Mouse (Mus musculus) forebrain, embryonic 11.5 days (tissue): ENCODE results near the gene Polr2f. TPM values are rescaled to one million over a fixed set of nuclear protein-coding genes. Genes with fewer than 3 reads are reported as not detected.

ENCODE experiments used
- ATAC-seq: fragments of 200-750 bp; cut with Nextera tagmentation; replicated peaks from 2 replicates; pipeline ENCODE4 v1.8.0; 2017; ENCODE audit warnings: moderate TSS enrichment; ENCODE audit not compliant: low FRiP score
- DNase-seq: peaks from one replicate; pipeline ENCODE4 v3.0.0-alpha.2; 2017; ENCODE audit warnings: low spot score
- H3K27ac ChIP-seq: fragments of 300-500 bp; sonication (generic); 2 replicates; pipeline ENCODE4 v1.5.1; 2014; ENCODE audit warnings: low read depth, low read length
- H3K27me3 ChIP-seq: fragments of 300-500 bp; sonication (generic); 2 replicates; pipeline ENCODE4 v1.6.1; 2014; ENCODE audit warnings: mild to moderate bottlenecking, low read length, mixed read lengths; ENCODE audit not compliant: control insufficient read depth, insufficient read depth
- H3K36me3 ChIP-seq: fragments of 300-500 bp; sonication (generic); 2 replicates; pipeline ENCODE4 v1.6.1; 2014; ENCODE audit warnings: mild to moderate bottlenecking, low read length, moderate library complexity, mixed read lengths; ENCODE audit not compliant: control insufficient read depth, insufficient read depth
- H3K4me1 ChIP-seq: fragments of 300-500 bp; sonication (generic); replicated peaks from 2 replicates; pipeline ENCODE4 v1.6.1; 2014; ENCODE audit warnings: low read length, mixed read lengths; ENCODE audit not compliant: control insufficient read depth, insufficient read depth
- H3K4me2 ChIP-seq: fragments of 300-500 bp; sonication (generic); 2 replicates; pipeline ENCODE4 v1.6.1; 2014; ENCODE audit warnings: low read depth, mild to moderate bottlenecking, low read length, moderate library complexity, mixed read lengths; ENCODE audit not compliant: severe bottlenecking
- H3K4me3 ChIP-seq: fragments of 300-500 bp; sonication (generic); 2 replicates; pipeline ENCODE4 v1.5.1; 2014; ENCODE audit warnings: low read depth, low read length
- H3K9ac ChIP-seq: fragments of 300-500 bp; sonication (generic); 2 replicates; pipeline ENCODE4 v1.6.1; 2014; ENCODE audit warnings: low read length
- H3K9me3 ChIP-seq: fragments of 300-500 bp; sonication (generic); 2 replicates; pipeline ENCODE4 v1.6.1; 2016; ENCODE audit warnings: low read length, mixed read lengths; ENCODE audit not compliant: control insufficient read depth
- WGBS: fragments of 180-500 bp; shearing (Covaris S2); extraction: QIAGEN DNeasy Blood & Tissue Kit; methylation state at CpG from one replicate; pipeline ENCODE4 v1.1.7; 2014; 5-methylcytosine and 5-hydroxymethylcytosine counted together
- polyA plus RNA-seq: library from polyadenylated mRNA; unstranded; fragments of >200 nt; fragmentation: Nextera tagmentation; extraction: Ambion mirVana; gene quantifications from 2 replicates; pipeline ENCODE4 v1.2.1, GENCODE M21; 2014

The Polr2f gene
- polyA plus RNA-seq, 1 experiment from 2014 or later, result 386 TPM

DNA sequence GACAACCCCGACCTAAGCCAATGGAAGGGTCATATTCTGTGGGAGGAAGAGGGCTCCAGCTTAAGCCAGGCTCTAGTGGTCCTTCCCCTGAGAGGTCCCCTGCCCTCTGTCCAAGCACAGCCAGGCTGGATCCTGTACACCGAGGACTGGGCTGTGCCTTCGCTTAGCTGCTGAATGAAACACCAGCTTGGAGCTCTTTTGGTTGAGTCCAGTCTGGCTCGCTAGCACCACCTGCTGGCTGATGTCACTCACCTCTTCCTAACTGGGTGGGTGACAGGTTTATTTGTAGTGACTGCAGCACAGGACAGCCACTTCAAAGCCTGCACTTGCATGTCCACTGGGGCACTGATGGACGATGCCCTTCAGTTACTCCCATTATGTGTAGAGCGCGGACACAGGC lies 7.7 kb downstream of the Polr2f start:
- Histone ChIP-seq H3K36me3 (peaks cover 17% of the 10 kb centered on the region), H3K9me3 (no peaks in the 10 kb centered on the region), H3K4me3 (no peak overlapping the region), H3K4me1 (peaks cover 15% of the 10 kb centered on the region), H3K9ac (no peak overlapping the region), H3K27ac (no peak overlapping the region), H3K4me2 (no peak overlapping the region), H3K27me3 (no peaks in the 10 kb centered on the region)
- 54% methylated on average over 7 of the region's 7 CpGs for WGBS
- ATAC-seq (peak; percentile 39; the same call in 1 of the 2 replicates), DNase-seq (peak; percentile 93)

DNA sequence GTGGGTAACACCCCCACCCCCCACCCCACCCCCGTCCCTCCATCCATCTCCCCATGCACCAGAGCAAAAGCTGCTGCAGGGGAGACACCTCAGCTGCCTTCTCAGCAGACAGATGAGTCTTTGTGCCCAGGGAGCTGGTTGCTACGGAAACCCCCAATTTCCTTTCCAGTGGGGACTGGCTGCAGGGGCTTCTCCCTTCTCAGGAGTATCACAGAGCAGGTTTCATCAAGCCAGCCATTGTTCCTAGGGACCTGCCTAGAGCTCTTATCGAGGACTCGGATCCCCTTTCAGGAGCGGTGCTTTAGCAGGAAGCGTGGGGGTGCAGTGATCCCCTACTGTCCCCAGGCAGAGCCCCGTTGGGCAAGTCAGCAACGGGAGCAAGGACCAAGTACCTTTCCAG lies 11.1 kb downstream of the Polr2f start:
- peaks cover 20% of the 10 kb centered on the region for H3K4me1 ChIP-seq
- no peak overlapping the region for H3K4me2 ChIP-seq
- H3K27me3 ChIP-seq, result no peaks in the 10 kb centered on the region
- H3K27ac ChIP-seq, result peak overlapping the region; percentile 82
- H3K36me3 ChIP-seq, result peaks cover 6% of the 10 kb centered on the region; the same call in 1 of the 2 replicates
- H3K9me3 ChIP-seq, result no peaks in the 10 kb centered on the region
- peak; percentile 53 for ATAC-seq
- peak overlapping the region; percentile 27 for H3K9ac ChIP-seq
- WGBS, result 46% methylated on average over 8 of the region's 8 CpGs
- H3K4me3 ChIP-seq, result no peak overlapping the region
- peak; percentile 72 for DNase-seq

DNA sequence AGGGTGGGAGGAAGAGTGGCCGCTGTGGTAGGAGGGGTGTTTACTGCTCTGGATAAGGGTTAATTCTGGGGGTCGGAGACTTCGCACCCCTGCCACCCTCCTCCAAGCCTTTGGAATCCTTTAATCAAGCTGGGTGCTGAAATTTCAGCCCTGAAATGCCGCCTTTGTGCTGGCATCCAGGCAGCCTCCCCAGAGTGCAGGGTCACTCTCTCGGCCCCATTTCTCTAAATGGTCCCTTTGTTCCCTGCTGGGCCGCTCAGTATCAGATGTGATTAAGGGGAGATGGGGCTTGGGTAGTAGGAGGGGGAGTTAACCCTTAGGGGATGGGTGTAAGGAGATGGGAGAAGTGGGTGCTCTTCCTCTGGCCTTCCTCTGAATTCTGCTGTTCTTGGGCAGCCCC lies 11.9 kb downstream of the Polr2f start:
- DNase-seq (no peak), ATAC-seq (no peak)
- peak overlapping the region; percentile 82 for H3K27ac ChIP-seq
- 44% methylated on average over 6 of the region's 6 CpGs for WGBS
- H3K4me3 ChIP-seq, result no peak overlapping the region
- no peaks in the 10 kb centered on the region for H3K9me3 ChIP-seq
- H3K4me1 ChIP-seq, result peaks cover 20% of the 10 kb centered on the region
- H3K4me2 ChIP-seq, result no peak overlapping the region
- H3K36me3 ChIP-seq, result peaks cover 3% of the 10 kb centered on the region; the same call in 1 of the 2 replicates
- peak overlapping the region; percentile 27; the same call in 1 of the 2 replicates for H3K9ac ChIP-seq
- H3K27me3 ChIP-seq, result no peaks in the 10 kb centered on the region

GRCm38 (mm10) chr15:79155572-79155971 lies 14.8 kb downstream of the Polr2f start:
- WGBS, result 37% methylated on average over 3 of the region's 3 CpGs
- 0 out of 2 replicates have a peak overlapping the region, but pooled peaks have one; percentile 20 for H3K9ac ChIP-seq
- H3K36me3 ChIP-seq, result no peaks in the 10 kb centered on the region; the same call in 1 of the 2 replicates

GRCm38 (mm10) chr15:79162301-79162700 lies 21.5 kb downstream of the Polr2f start:
- no peak overlapping the region for H3K4me3 ChIP-seq

More at GRCm38 (mm10) chr15:79155572-79155971, 14.8 kb downstream of the Polr2f start:
- H3K27ac ChIP-seq, result no peak overlapping the region
- peaks cover 20% of the 10 kb centered on the region for H3K4me1 ChIP-seq
- no peak overlapping the region for H3K4me3 ChIP-seq
- no peaks in the 10 kb centered on the region for H3K9me3 ChIP-seq
- H3K27me3 ChIP-seq, result no peaks in the 10 kb centered on the region
- no peak for ATAC-seq
- H3K4me2 ChIP-seq, result no peak overlapping the region
- no peak for DNase-seq

DNA sequence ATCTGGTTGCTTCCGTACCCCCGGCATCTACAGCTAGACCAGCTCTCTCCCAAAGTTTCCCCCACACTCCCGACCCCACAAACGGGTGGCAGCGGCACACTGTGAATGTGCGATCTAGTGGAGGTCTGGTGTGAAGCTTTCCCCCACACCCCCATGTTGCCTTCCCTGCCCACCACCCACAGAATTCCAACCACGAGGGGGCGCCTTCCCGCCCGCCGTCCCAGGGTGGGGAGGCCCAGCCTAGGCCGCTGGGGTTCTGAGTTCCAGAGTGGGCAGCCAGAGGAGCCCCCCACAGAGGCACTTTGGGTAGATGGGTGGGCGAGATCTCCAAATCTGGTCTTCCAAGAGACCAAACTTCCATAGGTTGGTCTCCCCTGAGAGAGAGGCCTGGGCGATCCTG lies 22.0 kb downstream of the Polr2f start:
- ATAC-seq, result no peak
- Histone ChIP-seq H3K9me3 (no peaks in the 10 kb centered on the region), H3K36me3 (no peaks in the 10 kb centered on the region), H3K4me2 (no peak overlapping the region), H3K27ac (no peak overlapping the region), H3K4me3 (no peak overlapping the region), H3K27me3 (peaks cover 39% of the 10 kb centered on the region), H3K4me1 (peaks cover 15% of the 10 kb centered on the region; the same call in 1 of the 2 replicates), H3K9ac (no peak overlapping the region)
- DNase-seq, result no peak
- WGBS, result 42% methylated on average over 14 of the region's 14 CpGs

More at GRCm38 (mm10) chr15:79162301-79162700, 21.5 kb downstream of the Polr2f start:
- H3K4me1 ChIP-seq, result peaks cover 15% of the 10 kb centered on the region; the same call in 1 of the 2 replicates
- H3K4me2 ChIP-seq, result no peak overlapping the region
- no peaks in the 10 kb centered on the region for H3K9me3 ChIP-seq
- WGBS, result 72% methylated on average over 7 of the region's 7 CpGs
- no peak overlapping the region for H3K9ac ChIP-seq
- H3K27me3 ChIP-seq, result peaks cover 39% of the 10 kb centered on the region
- DNase-seq, result no peak
- ATAC-seq, result no peak
- no peak overlapping the region for H3K27ac ChIP-seq
- no peaks in the 10 kb centered on the region for H3K36me3 ChIP-seq

GRCm38 (mm10) chr15:79164251-79164650 lies 23.4 kb downstream of the Polr2f start:
- no peak for ATAC-seq
- H3K27ac ChIP-seq, result no peak overlapping the region
- no peak overlapping the region for H3K4me2 ChIP-seq
- no peak overlapping the region for H3K9ac ChIP-seq
- H3K27me3 ChIP-seq, result peaks cover 39% of the 10 kb centered on the region
- H3K9me3 ChIP-seq, result no peaks in the 10 kb centered on the region
- H3K4me3 ChIP-seq, result no peak overlapping the region
- 3% methylated on average over 15 of the region's 15 CpGs for WGBS
- peak; percentile 52 for DNase-seq
- H3K4me1 ChIP-seq, result peaks cover 15% of the 10 kb centered on the region; the same call in 1 of the 2 replicates
- H3K36me3 ChIP-seq, result no peaks in the 10 kb centered on the region

- Histone ChIP-seq H3K27ac (no peak within 1 kb of the TSS), H3K4me3 (no peak within 1 kb of the TSS), H3K4me1 (peaks cover 15% of the 10 kb centered on the region; the same call in 1 of the 2 replicates), H3K36me3 (no peaks in the 10 kb centered on the region), H3K27me3 (peaks cover 39% of the 10 kb centered on the region), H3K9ac (no peak within 1 kb of the TSS; the same call in 1 of the 2 replicates), H3K9me3 (no peaks in the 10 kb centered on the region), H3K4me2 (no peak within 1 kb of the TSS)
- DNase-seq (no peak), ATAC-seq (no peak)
- 41% methylated on average over 5 of the region's 5 CpGs for WGBS
Measured at GRCm38 (mm10) chr15:79165140-79165539, 24.3 kb downstream of the Polr2f start, which contains the start of gene Sox10. TSS of gene Sox10 (minus strand) at chr15:79165240.

DNA sequence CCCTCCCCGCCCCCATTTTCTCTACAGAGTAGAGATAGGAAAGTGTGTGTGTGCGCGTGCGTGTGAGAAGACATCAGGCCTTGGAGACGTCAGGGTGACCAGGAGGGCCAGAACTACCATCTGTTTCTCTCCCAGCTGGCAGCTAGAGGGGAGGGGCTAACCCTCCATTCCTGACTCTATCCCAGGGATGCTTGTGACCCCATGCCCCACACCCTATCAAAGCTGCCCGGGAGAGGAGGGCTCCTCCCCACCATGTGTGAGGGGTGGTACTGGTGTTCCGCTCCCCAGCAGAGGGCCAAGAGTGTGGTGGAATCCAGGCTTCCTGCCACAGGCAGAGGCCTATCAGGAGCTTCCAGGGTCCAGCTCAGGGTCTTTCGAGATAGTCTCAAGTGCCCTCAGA lies 25.9 kb downstream of the Polr2f start:
- WGBS, result 61% methylated on average over 8 of the region's 8 CpGs
- Histone ChIP-seq H3K4me3 (no peak overlapping the region), H3K27ac (no peak overlapping the region), H3K4me1 (peaks cover 15% of the 10 kb centered on the region; the same call in 1 of the 2 replicates), H3K27me3 (peaks cover 39% of the 10 kb centered on the region), H3K9me3 (no peaks in the 10 kb centered on the region), H3K4me2 (no peak overlapping the region), H3K9ac (no peak overlapping the region), H3K36me3 (no peaks in the 10 kb centered on the region)
- ATAC-seq (no peak), DNase-seq (no peak)
